Mouse (Mus musculus): Measurements from ENCODE around the gene Gfi1b.
A peak's percentile ranks its signal among the peaks of the same experiment; 100 is the strongest.

Gene Gfi1b

GRCm38 (mm10) chr2:28621664-28622171 is at the start of gene Gfi1b:
Gfi1b (minus strand) TSS chr2:28621982.
- no peak for DNase-seq (ENCODE audit: extremely low spot score, low read depth, low spot score)

- DNase-seq (ENCODE audit: extremely low spot score, low read depth, low spot score) = no peak
These were observed 49.7 kb upstream of the Gfi1b start for GRCm38 (mm10) chr2:28671438-28671837.

- no peak for DNase-seq (ENCODE audit: extremely low spot score, low read depth, low spot score)
These were observed 44.0 kb upstream of the Gfi1b start for GRCm38 (mm10) chr2:28665818-28666217.

- no peak for DNase-seq (ENCODE audit: extremely low spot score, low read depth, low spot score)
These were observed 41.1 kb upstream of the Gfi1b start for GRCm38 (mm10) chr2:28662891-28663290.

GRCm38 (mm10) chr2:28656216-28656615 is 34.4 kb upstream of the Gfi1b start:
- DNase-seq (ENCODE audit: extremely low spot score, low read depth, low spot score) = no peak

- no peak for DNase-seq (ENCODE audit: extremely low spot score, low read depth, low spot score)
These were observed 32.5 kb upstream of the Gfi1b start for GRCm38 (mm10) chr2:28654295-28654694.

GRCm38 (mm10) chr2:28653351-28653750 is 31.6 kb upstream of the Gfi1b start:
- DNase-seq (ENCODE audit: extremely low spot score, low read depth, low spot score) = no peak

- no peak for DNase-seq (ENCODE audit: extremely low spot score, low read depth, low spot score)
These were observed 28.7 kb upstream of the Gfi1b start for GRCm38 (mm10) chr2:28650526-28650925.

GRCm38 (mm10) chr2:28643081-28643480 is 21.3 kb upstream of the Gfi1b start:
- no peak for DNase-seq (ENCODE audit: extremely low spot score, low read depth, low spot score)

GRCm38 (mm10) chr2:28641435-28641941 is 19.7 kb upstream of the Gfi1b start:
- DNase-seq (ENCODE audit: extremely low spot score, low read depth, low spot score) = no peak

GRCm38 (mm10) chr2:28640461-28641424 is 19.0 kb upstream of the Gfi1b start, which contains the start of gene Tsc1:
Tsc1 (plus strand) TSS chr2:28641228.
- DNase-seq (ENCODE audit: extremely low spot score, low read depth, low spot score) = peak; percentile 89

GRCm38 (mm10) chr2:28639794-28640193 is 18.0 kb upstream of the Gfi1b start:
- no peak for DNase-seq (ENCODE audit: extremely low spot score, low read depth, low spot score)

GRCm38 (mm10) chr2:28638886-28639285 is 17.1 kb upstream of the Gfi1b start:
- DNase-seq (ENCODE audit: extremely low spot score, low read depth, low spot score) = no peak

GRCm38 (mm10) chr2:28638352-28638751 is 16.6 kb upstream of the Gfi1b start:
- DNase-seq (ENCODE audit: extremely low spot score, low read depth, low spot score) = no peak

- no peak for DNase-seq (ENCODE audit: extremely low spot score, low read depth, low spot score)
These were observed 15.5 kb upstream of the Gfi1b start for GRCm38 (mm10) chr2:28637106-28637845.

GRCm38 (mm10) chr2:28635199-28635598 is 13.4 kb upstream of the Gfi1b start:
- DNase-seq (ENCODE audit: extremely low spot score, low read depth, low spot score) = no peak

- no peak for DNase-seq (ENCODE audit: extremely low spot score, low read depth, low spot score)
These were observed 11.4 kb upstream of the Gfi1b start for GRCm38 (mm10) chr2:28633136-28633535.

- no peak for DNase-seq (ENCODE audit: extremely low spot score, low read depth, low spot score)
These were observed 10.8 kb upstream of the Gfi1b start for GRCm38 (mm10) chr2:28632626-28633025.

GRCm38 (mm10) chr2:28629911-28630381 is 8.2 kb upstream of the Gfi1b start:
- no peak for DNase-seq (ENCODE audit: extremely low spot score, low read depth, low spot score)

- DNase-seq (ENCODE audit: extremely low spot score, low read depth, low spot score) = no peak
These were observed 6.3 kb upstream of the Gfi1b start for GRCm38 (mm10) chr2:28628053-28628452.

- DNase-seq (ENCODE audit: extremely low spot score, low read depth, low spot score) = no peak
These were observed 4.3 kb upstream of the Gfi1b start for GRCm38 (mm10) chr2:28626038-28626437.
